Mouse (Mus musculus) G1E (cell line): Measurements from ENCODE around the gene Rgp1.

ENCODE experiments used
- CTCF ChIP-seq: IDR thresholded peaks from 2 replicates; pipeline ENCODE4 v1.5.1; 2012; ENCODE audit warnings: low read depth, low read length, inconsistent platforms, mixed read lengths
- GATA2 ChIP-seq: IDR thresholded peaks from 2 replicates; pipeline ENCODE4 v1.6.1; 2012; ENCODE audit warnings: low read depth, low read length, inconsistent platforms, borderline replicate concordance
- TAL1 ChIP-seq: conservative IDR thresholded peaks from 2 replicates; pipeline ENCODE4 v1.6.1; 2012; ENCODE audit warnings: low read depth, low read length, inconsistent platforms, mixed read lengths

DNA sequence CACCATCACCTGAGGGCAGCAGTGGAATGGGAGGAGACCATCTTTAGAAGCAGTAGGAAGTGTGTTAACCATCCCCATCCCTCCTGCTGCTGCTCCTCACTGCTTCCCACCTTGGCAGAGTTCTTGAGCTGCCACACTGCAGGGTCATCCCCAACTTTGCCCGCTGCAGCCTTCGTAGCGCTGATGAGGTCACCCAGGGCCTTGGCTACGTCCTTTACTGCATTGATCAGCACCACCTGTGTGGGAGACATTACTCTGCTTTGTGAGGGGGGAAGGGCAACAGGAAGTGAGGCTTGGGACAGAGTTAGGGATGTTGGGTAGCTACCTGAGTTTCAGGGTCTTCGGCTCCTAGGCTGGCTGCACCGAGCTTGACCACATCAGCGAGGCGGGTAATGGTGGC, 42.9 kb upstream of the Rgp1 start:
- TF ChIP-seq CTCF: no peak
- TF ChIP-seq GATA2: no peak
- no peak for TF ChIP-seq TAL1
